Mouse (Mus musculus) cerebellum, adult 2 months (tissue): ENCODE data around the gene Spry1.

Source experiments
- CTCF ChIP-seq: fragments of 200-500 bp; IDR thresholded peaks from 2 replicates; pipeline ENCODE4 v1.5.1; 2011; ENCODE audit warnings: low read depth, mild to moderate bottlenecking, control low read depth, low read length, moderate library complexity, borderline replicate concordance; ENCODE audit not compliant: insufficient read depth
- POLR2A ChIP-seq: fragments of 200-500 bp; IDR thresholded peaks from 2 replicates; pipeline ENCODE4 v1.6.1; 2011; ENCODE audit warnings: low read length, control low read depth, borderline replicate concordance; ENCODE audit not compliant: insufficient read depth

DNA sequence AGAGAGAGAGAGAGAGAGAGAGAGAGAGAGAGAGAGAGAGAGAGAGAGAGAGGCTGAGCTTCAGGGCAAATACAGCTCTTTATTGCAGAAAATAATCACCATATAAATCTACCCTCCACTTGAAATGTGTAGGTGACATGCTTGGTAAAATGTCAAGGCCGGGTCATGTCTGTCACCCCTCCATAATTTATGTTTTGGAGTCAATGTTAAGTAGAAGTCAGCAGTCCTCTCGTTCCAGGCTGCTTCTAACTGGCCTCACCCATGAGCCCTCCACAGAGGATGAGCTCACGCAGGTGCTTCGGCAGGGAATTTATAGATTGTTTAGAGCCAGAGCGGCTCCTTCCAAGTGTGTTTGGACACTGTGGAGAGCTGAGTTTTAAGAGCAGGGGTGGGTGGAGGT lies 18.4 kb downstream of the Spry1 start:
- TF ChIP-seq CTCF (no peak), POLR2A (no peak)
